Mouse (Mus musculus) adrenal gland, postnatal 4 days (tissue): ENCODE data around the gene Map3k6. TPM values are rescaled to one million over a fixed set of nuclear protein-coding genes. Genes with fewer than 3 reads are reported as not detected.

ENCODE experiments used
- DNase-seq, 2 experiments: peaks; one replicate each; pipeline ENCODE4 v3.0.0; 2021 to 2022; ENCODE audit warnings: low spot score in 2 of 2, mixed read lengths in 2 of 2
- total RNA-seq, 2 experiments: library from RNA; stranded (reverse); gene quantifications; 2 replicates each; pipeline ENCODE4 v1.2.3; 2021

Gene Map3k6
- total RNA-seq, 2 experiments from 2014 or later, result 24.8 to 25.2 TPM

- DNase-seq, result no peak
These were observed 10.6 kb downstream of the Map3k6 start for GRCm38 (mm10) chr4:133251214-133251613.

GRCm38 (mm10) chr4:133252089-133252488 lies 11.5 kb downstream of the Map3k6 start:
- no peak for DNase-seq

GRCm38 (mm10) chr4:133253412-133253811 lies 12.8 kb downstream of the Map3k6 start:
- no peak for DNase-seq

- DNase-seq, result no peak
These were observed 14.8 kb downstream of the Map3k6 start for GRCm38 (mm10) chr4:133255392-133255791.

- DNase-seq, result no peak
These were observed 16.2 kb downstream of the Map3k6 start for GRCm38 (mm10) chr4:133256820-133257219.

GRCm38 (mm10) chr4:133257230-133257629 lies 16.6 kb downstream of the Map3k6 start:
- DNase-seq, result no peak

GRCm38 (mm10) chr4:133257798-133258408 lies 17.3 kb downstream of the Map3k6 start:
- DNase-seq, result no peak

- DNase-seq, result no peak
These were observed 21.2 kb downstream of the Map3k6 start for GRCm38 (mm10) chr4:133261641-133262374.

GRCm38 (mm10) chr4:133262375-133262765 lies 21.8 kb downstream of the Map3k6 start:
- no peak for DNase-seq

GRCm38 (mm10) chr4:133262882-133263281 lies 22.3 kb downstream of the Map3k6 start, which contains the start of gene Sytl1:
Gene Sytl1 (minus strand): TSS chr4:133263113.
- no peak for DNase-seq

GRCm38 (mm10) chr4:133263756-133264155 lies 23.1 kb downstream of the Map3k6 start:
- no peak for DNase-seq

GRCm38 (mm10) chr4:133264559-133264958 lies 23.9 kb downstream of the Map3k6 start:
- no peak for DNase-seq

GRCm38 (mm10) chr4:133265297-133265696 lies 24.7 kb downstream of the Map3k6 start:
- no peak for DNase-seq

GRCm38 (mm10) chr4:133265759-133266158 lies 25.1 kb downstream of the Map3k6 start:
- DNase-seq, result no peak

- DNase-seq, result no peak
These were observed 25.7 kb downstream of the Map3k6 start for GRCm38 (mm10) chr4:133266248-133266880.

GRCm38 (mm10) chr4:133268931-133269330 lies 28.3 kb downstream of the Map3k6 start:
- DNase-seq, result no peak

- DNase-seq, result no peak
These were observed 29.0 kb downstream of the Map3k6 start for GRCm38 (mm10) chr4:133269596-133269995.

GRCm38 (mm10) chr4:133270929-133271328 lies 30.3 kb downstream of the Map3k6 start:
- no peak for DNase-seq

- peak; percentile 84 to 94 for DNase-seq
These were observed 36.7 kb downstream of the Map3k6 start, which contains the start of gene Tmem222 for GRCm38 (mm10) chr4:133277104-133278026. Gene Tmem222 (minus strand): TSS chr4:133277792.

GRCm38 (mm10) chr4:133278067-133278466 lies 37.4 kb downstream of the Map3k6 start:
- no peak for DNase-seq

GRCm38 (mm10) chr4:133278482-133278881 lies 37.9 kb downstream of the Map3k6 start:
- DNase-seq, result no peak
